13 mouse cellular contexts compared by ENCODE assay signal in genomic region chr7:68103178-68103530, GRCm38 (mm10).
A peak's percentile ranks its signal among the peaks of the same experiment; 100 is the strongest.
DNase-seq lines count a peak whose midpoint lies in the region; ATAC-seq and TF ChIP-seq lines count a peak whose summit lies in the region.
"Had no signal": no experiment of that assay in that cellular context is flagged by ENCODE, and none has a peak within 500 bp of the region (broad histone marks: within the 10 kb centered on the region; RNA-seq: fewer than 3 reads in every experiment).

No protein-coding gene starts in this region.

- no peak for ATAC-seq in forebrain, postnatal 0 days
- ATAC-seq in lung, postnatal 0 days = no peak
- ATAC-seq in embryonic facial prominence, embryonic 13.5 days (ENCODE audit: insufficient number of reproducible peaks, insufficient read depth, low FRiP score, low TSS enrichment, low read depth) = no peak
- ATAC-seq: intestine, embryonic 16.5 days; liver, embryonic 12.5 days had no signal

- H3K27ac ChIP-seq in forebrain, postnatal 0 days (ENCODE audit: low read depth, low read length) = no peak overlapping the region
- H3K27ac ChIP-seq in forebrain, embryonic 10.5 days = no peak overlapping the region
- peak overlapping the region; percentile 34; the same call in 1 of the 2 replicates for H3K27ac ChIP-seq in lung, postnatal 0 days (ENCODE audit: low read length)
- H3K27ac ChIP-seq in embryonic facial prominence, embryonic 13.5 days = 0 out of 2 replicates have a peak overlapping the region, but pooled peaks have one; percentile 11
- H3K27ac ChIP-seq: liver, embryonic 12.5 days; midbrain, embryonic 12.5 days had no signal

- no peak for TF ChIP-seq EP300 in lung, postnatal 0 days (IDR thresholded peaks at IDR 0.05)

- H3K4me3 ChIP-seq in forebrain, postnatal 0 days (ENCODE audit: low read depth, low read length) = no peak overlapping the region
- H3K4me3 ChIP-seq in forebrain, embryonic 10.5 days = no peak overlapping the region
- no peak overlapping the region for H3K4me3 ChIP-seq in lung, postnatal 0 days (ENCODE audit: low read depth, low read length)
- no peak overlapping the region for H3K4me3 ChIP-seq in lung, adult 2 months (replicated peaks; ENCODE audit: extremely low read depth, low read depth, low read length)
- H3K4me3 ChIP-seq in embryonic facial prominence, embryonic 13.5 days = no peak overlapping the region
- H3K4me3 ChIP-seq: liver, embryonic 12.5 days; midbrain, embryonic 12.5 days; myocyte had no signal

- H3K4me1 ChIP-seq in forebrain, postnatal 0 days (ENCODE audit: insufficient read depth) = peaks cover 8% of the 10 kb centered on the region; the same call in 1 of the 2 replicates
- H3K4me1 ChIP-seq in forebrain, embryonic 10.5 days = peaks cover 22% of the 10 kb centered on the region
- peaks cover 33% of the 10 kb centered on the region; the same call in 1 of the 2 replicates for H3K4me1 ChIP-seq in lung, postnatal 0 days (ENCODE audit: insufficient read depth, low read depth, low read length)
- H3K4me1 ChIP-seq in lung, adult 2 months (ENCODE audit: control insufficient read depth, insufficient read depth, low read length) = peaks cover 3% of the 10 kb centered on the region; the same call in 1 of the 2 replicates
- H3K4me1 ChIP-seq in embryonic facial prominence, embryonic 13.5 days = peaks cover 25% of the 10 kb centered on the region

- H3K27me3 ChIP-seq in forebrain, postnatal 0 days (ENCODE audit: insufficient read depth, low read length) = no peaks in the 10 kb centered on the region
- no peaks in the 10 kb centered on the region for H3K27me3 ChIP-seq in forebrain, embryonic 10.5 days (ENCODE audit: poor library complexity, severe bottlenecking)
- no peaks in the 10 kb centered on the region for H3K27me3 ChIP-seq in lung, postnatal 0 days (replicated peaks; ENCODE audit: insufficient read depth, low read length)
- no peaks in the 10 kb centered on the region for H3K27me3 ChIP-seq in embryonic facial prominence, embryonic 13.5 days
- H3K27me3 ChIP-seq: midbrain, embryonic 12.5 days had no signal

- H3K9me3 ChIP-seq in forebrain, postnatal 0 days (ENCODE audit: low read length) = no peaks in the 10 kb centered on the region
- no peaks in the 10 kb centered on the region for H3K9me3 ChIP-seq in forebrain, embryonic 10.5 days
- H3K9me3 ChIP-seq in lung, postnatal 0 days (ENCODE audit: low read length) = no peaks in the 10 kb centered on the region
- H3K9me3 ChIP-seq in embryonic facial prominence, embryonic 13.5 days = no peaks in the 10 kb centered on the region
- H3K9me3 ChIP-seq: liver, embryonic 12.5 days; midbrain, embryonic 12.5 days had no signal

- H3K9ac ChIP-seq in forebrain, postnatal 0 days = no peak overlapping the region
- H3K9ac ChIP-seq in lung, postnatal 0 days (replicated peaks; ENCODE audit: low read depth) = no peak overlapping the region
- no peak overlapping the region for H3K9ac ChIP-seq in embryonic facial prominence, embryonic 13.5 days
- H3K9ac ChIP-seq: liver, embryonic 12.5 days; midbrain, embryonic 12.5 days had no signal

- peak overlapping the region; percentile 1; the same call in 1 of the 2 replicates for H3K4me2 ChIP-seq in forebrain, postnatal 0 days (ENCODE audit: low read depth)
- no peak overlapping the region for H3K4me2 ChIP-seq in lung, postnatal 0 days (replicated peaks; ENCODE audit: low read depth, low read length)
- no peak overlapping the region for H3K4me2 ChIP-seq in embryonic facial prominence, embryonic 13.5 days
- H3K4me2 ChIP-seq: liver, embryonic 12.5 days; midbrain, embryonic 12.5 days had no signal

- 15% methylated on average over 2 of the region's 2 CpGs for WGBS in forebrain, postnatal 0 days
- WGBS in forebrain, embryonic 10.5 days = 72% methylated on average over 2 of the region's 2 CpGs
- WGBS in lung, postnatal 0 days = 15% methylated on average over 2 of the region's 2 CpGs
- WGBS in lung, adult 2 months = 17% methylated on average over 2 of the region's 2 CpGs
- 9% methylated on average over 2 of the region's 2 CpGs for WGBS in embryonic facial prominence, embryonic 13.5 days

- no peak for DNase-seq in forebrain, postnatal 0 days
- no peak for DNase-seq in forebrain, embryonic 10.5 days (ENCODE audit: extremely low spot score, low spot score)
- no peak for DNase-seq in lung, postnatal 0 days (ENCODE audit: low spot score)
- DNase-seq in lung, adult 2 months = no peak
- DNase-seq in heart, postnatal 4 days = no peak
- DNase-seq in embryo, embryonic 10.5 days (ENCODE audit: low spot score) = no peak
- DNase-seq: cerebellum, adult 9-11 months; right cerebral cortex, postnatal 25 days had no signal

- H3K36me3 ChIP-seq in forebrain, postnatal 0 days (ENCODE audit: insufficient read depth) = no peaks in the 10 kb centered on the region
- 0 out of 2 replicates have a peak, but pooled peaks cover 2% of the 10 kb centered on the region for H3K36me3 ChIP-seq in forebrain, embryonic 10.5 days (replicated peaks)
- H3K36me3 ChIP-seq in lung, postnatal 0 days (ENCODE audit: insufficient read depth, low read length) = no peaks in the 10 kb centered on the region
- H3K36me3 ChIP-seq in embryonic facial prominence, embryonic 13.5 days = no peaks in the 10 kb centered on the region
- H3K36me3 ChIP-seq: liver, embryonic 12.5 days; midbrain, embryonic 12.5 days had no signal

- TF ChIP-seq CTCF in forebrain, postnatal 0 days (IDR thresholded peaks at IDR 0.05; ENCODE audit: low read depth) = no peak
- TF ChIP-seq CTCF in lung, postnatal 0 days (IDR thresholded peaks at IDR 0.05) = no peak
- TF ChIP-seq CTCF in lung, adult 2 months (IDR thresholded peaks at IDR 0.05; ENCODE audit: insufficient read depth, low read length) = no peak

- TF ChIP-seq POLR2A in lung, adult 2 months (IDR thresholded peaks at IDR 0.05; ENCODE audit: borderline replicate concordance, extremely low read depth, low read depth, low read length) = no peak

Comparison
In these comparisons a context has a peak if more than half of its experiments do, and no peak if none do; other contexts are left out.
1. H3K27ac ChIP-seq: peak in lung, postnatal 0 days (single experiment) and embryonic facial prominence, embryonic 13.5 days (single experiment); none in forebrain, postnatal 0 days (single experiment) and forebrain, embryonic 10.5 days (single experiment).